Mouse (Mus musculus) midbrain, embryonic 15.5 days (tissue): Measurements from ENCODE around the gene Tmem223. TPM values are rescaled to one million over a fixed set of nuclear protein-coding genes. Genes with fewer than 3 reads are reported as not detected.
A peak's percentile ranks its signal among the peaks of the same experiment; 100 is the strongest.

Experiments used
- ATAC-seq: fragments of 200-750 bp; cut with Nextera tagmentation; replicated peaks from 2 replicates; pipeline ENCODE4 v1.8.0; 2017; ENCODE audit warnings: moderate TSS enrichment
- H3K27ac ChIP-seq: fragments of 300-500 bp; sonication (generic); 2 replicates; pipeline ENCODE4 v1.5.1; 2015; ENCODE audit warnings: mild to moderate bottlenecking, inconsistent platforms
- H3K27me3 ChIP-seq: fragments of 300-500 bp; sonication (generic); replicated peaks from 2 replicates; pipeline ENCODE4 v1.6.1; 2015; ENCODE audit warnings: inconsistent platforms
- H3K36me3 ChIP-seq: fragments of 300-500 bp; sonication (generic); replicated peaks from 2 replicates; pipeline ENCODE4 v1.6.1; 2015; ENCODE audit warnings: inconsistent platforms
- H3K4me1 ChIP-seq: fragments of 300-500 bp; sonication (generic); 2 replicates; pipeline ENCODE4 v1.6.1; 2015; ENCODE audit warnings: inconsistent platforms
- H3K4me2 ChIP-seq: fragments of 300-500 bp; sonication (generic); 2 replicates; pipeline ENCODE4 v1.6.1; 2015; ENCODE audit warnings: inconsistent platforms, mild to moderate bottlenecking, moderate library complexity
- H3K4me3 ChIP-seq: fragments of 300-500 bp; sonication (generic); 2 replicates; pipeline ENCODE4 v1.5.1; 2015; ENCODE audit warnings: mild to moderate bottlenecking, inconsistent platforms
- H3K9ac ChIP-seq: fragments of 300-500 bp; sonication (generic); 2 replicates; pipeline ENCODE4 v1.6.1; 2015; ENCODE audit warnings: mild to moderate bottlenecking, inconsistent platforms
- H3K9me3 ChIP-seq: fragments of 300-500 bp; sonication (generic); 2 replicates; pipeline ENCODE4 v1.6.1; 2016; ENCODE audit warnings: inconsistent platforms
- WGBS: fragments of 180-500 bp; shearing (Covaris S2); methylation state at CpG from one replicate; pipeline ENCODE4 v1.1.7; 2015; ENCODE audit warnings: mixed read lengths; 5-methylcytosine and 5-hydroxymethylcytosine counted together
- microRNA-seq: library from miRNA; unstranded; fragments of <30 nt; microRNA quantifications from one replicate; pipeline ENCODE4, GENCODE M21; 2016
- polyA plus RNA-seq: library from polyadenylated mRNA; unstranded; fragments of >200 nt; fragmentation: Nextera tagmentation; extraction: Ambion mirVana; gene quantifications from 2 replicates; pipeline ENCODE4 v1.2.1, GENCODE M21; 2015

Tmem223 gene
- polyA plus RNA-seq, 1 experiment from 2014 or later, result 212 TPM

DNA sequence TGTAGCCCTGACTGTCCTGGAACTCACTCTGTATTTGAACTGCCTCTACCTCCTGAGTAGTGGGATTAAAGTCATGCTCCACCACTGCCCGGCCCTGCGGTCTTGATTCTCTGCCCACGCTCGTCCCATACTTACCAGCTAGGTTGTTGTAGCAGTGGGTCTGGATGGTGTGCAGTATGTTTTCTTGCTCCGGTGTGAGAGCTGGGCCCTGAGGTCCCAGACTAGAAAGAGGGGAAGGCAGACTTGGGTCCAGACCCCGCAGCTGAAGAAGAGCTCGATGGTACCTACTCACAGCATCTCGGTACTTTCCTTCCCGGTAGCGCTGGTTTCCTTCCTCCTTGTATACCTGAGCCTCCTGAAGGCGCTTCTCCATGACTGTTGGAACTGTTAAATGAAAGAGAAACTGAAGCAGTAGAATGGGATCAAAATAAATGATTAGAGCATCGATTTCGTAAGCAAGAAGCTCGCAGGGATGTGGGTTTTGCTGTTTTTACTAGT, 47.6 kb downstream of the Tmem223 start:
- H3K27me3 ChIP-seq, result no peaks in the 10 kb centered on the region
- no peak for ATAC-seq
- peak overlapping the region; percentile 98 for H3K27ac ChIP-seq
- peak overlapping the region; percentile 43 for H3K9ac ChIP-seq
- peak overlapping the region; percentile 88 for H3K4me2 ChIP-seq
- no peaks in the 10 kb centered on the region for H3K9me3 ChIP-seq
- H3K4me3 ChIP-seq, result peak overlapping the region; percentile 84
- 32% methylated on average over 14 of the region's 14 CpGs for WGBS
- H3K36me3 ChIP-seq, result 0 out of 2 replicates have a peak, but pooled peaks cover 2% of the 10 kb centered on the region
- H3K4me1 ChIP-seq, result peaks cover 57% of the 10 kb centered on the region

DNA sequence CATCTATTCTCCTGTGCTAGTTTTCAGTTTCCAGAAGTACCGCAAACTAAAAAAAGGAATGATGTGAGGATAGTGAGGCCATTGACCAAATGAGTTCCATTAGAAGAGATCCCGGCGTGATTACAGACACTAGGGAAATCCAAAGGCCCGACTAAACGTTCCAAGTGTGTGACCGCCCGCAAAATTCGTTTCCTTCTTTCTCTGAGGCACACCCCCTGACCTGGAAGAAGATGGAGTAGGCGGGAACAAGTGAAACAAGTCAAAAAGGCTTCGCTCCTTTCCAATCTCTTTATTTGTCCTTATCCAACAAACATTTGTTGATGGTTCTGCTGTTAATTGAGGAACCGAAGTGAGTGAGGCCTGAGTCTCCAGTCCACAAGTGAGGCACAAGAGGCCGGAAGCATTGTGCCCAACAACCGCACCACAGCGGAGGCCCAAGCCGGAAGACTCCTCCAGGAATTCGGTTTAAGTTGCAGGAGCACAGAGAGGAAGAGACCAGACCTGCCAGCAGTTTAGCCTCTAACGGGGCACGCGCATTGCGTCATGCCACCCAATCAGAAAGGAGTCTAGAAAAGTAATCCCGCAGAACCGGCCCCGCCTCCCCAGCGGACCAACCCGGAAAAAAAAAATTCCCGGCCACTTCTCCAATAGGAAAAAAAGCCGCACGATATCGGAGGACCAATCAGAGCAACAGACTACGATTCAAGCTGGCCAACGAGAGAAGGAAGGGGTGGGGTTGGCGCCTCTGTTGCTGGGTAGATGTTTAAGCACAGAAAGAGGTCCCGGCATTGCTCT, 48.2 kb downstream of the Tmem223 start, which contains the start of gene Ttc9c:
Ttc9c (minus strand) TSS at position 533 of the 795 bp plus-strand sequence.
- peak within 1 kb of the TSS; percentile 90 for H3K9ac ChIP-seq
- H3K27ac ChIP-seq, result peak within 1 kb of the TSS; percentile 98
- peaks cover 8% of the 10 kb centered on the region; the same call in 1 of the 2 replicates for H3K36me3 ChIP-seq
- peaks cover 60% of the 10 kb centered on the region for H3K4me1 ChIP-seq
- peak within 1 kb of the TSS; percentile 88 for H3K4me2 ChIP-seq
- ATAC-seq, result peak; percentile 94
- under 1% methylated on average over 33 of the region's 33 CpGs for WGBS
- no peaks in the 10 kb centered on the region for H3K27me3 ChIP-seq
- H3K9me3 ChIP-seq, result no peaks in the 10 kb centered on the region
- H3K4me3 ChIP-seq, result peak within 1 kb of the TSS; percentile 84

DNA sequence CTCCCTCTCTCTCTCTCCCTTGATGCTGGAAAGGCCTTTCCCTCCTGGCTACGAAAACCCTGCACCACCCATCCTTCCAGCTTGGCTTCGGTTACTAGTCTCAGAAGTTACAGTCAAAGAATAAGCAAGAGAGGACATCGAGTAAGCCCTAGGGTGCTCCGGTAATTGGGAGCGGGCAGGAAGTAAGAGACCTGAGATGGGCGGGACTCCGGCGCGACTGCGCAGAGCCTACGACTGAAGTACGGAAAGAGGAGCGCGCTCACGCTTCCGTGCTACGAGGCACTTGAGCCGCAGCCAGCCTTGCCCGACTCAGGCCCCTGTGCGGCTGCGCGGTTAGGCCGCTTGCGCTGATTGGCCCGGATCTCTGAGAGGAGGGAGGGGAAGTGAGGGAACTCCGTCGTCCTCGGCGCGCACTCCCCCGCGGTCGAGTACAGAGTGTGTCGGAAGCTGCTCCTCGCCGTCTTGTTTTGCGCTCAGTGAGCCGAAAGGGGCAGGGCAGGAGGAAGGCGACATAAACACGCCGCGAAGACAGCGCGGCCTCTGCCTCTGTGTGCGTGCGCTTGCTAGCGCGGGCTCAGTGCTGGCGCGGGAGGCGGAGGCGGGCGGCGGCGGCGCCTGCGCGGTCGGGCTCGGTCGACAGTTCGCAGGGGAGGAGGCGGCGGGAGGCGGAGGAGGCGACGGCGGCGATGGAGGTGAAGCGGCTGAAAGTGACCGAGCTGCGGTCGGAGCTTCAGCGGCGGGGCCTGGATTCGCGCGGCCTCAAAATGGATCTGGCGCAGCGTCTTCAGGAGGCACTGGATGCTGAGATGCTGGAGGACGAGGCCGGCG, 49.0 kb downstream of the Tmem223 start, which contains the start of gene Hnrnpul2:
Hnrnpul2 (plus strand) TSS at position 415 of the 828 bp plus-strand sequence.
- H3K9ac ChIP-seq, result peak within 1 kb of the TSS; percentile 90
- H3K36me3 ChIP-seq, result peaks cover 16% of the 10 kb centered on the region
- H3K4me1 ChIP-seq, result peaks cover 60% of the 10 kb centered on the region
- WGBS, result under 1% methylated on average over 82 of the region's 83 CpGs
- ATAC-seq, result peak; percentile 96
- H3K27me3 ChIP-seq, result no peaks in the 10 kb centered on the region
- peak within 1 kb of the TSS; percentile 84 for H3K4me3 ChIP-seq
- H3K4me2 ChIP-seq, result peak within 1 kb of the TSS; percentile 88
- H3K27ac ChIP-seq, result peak within 1 kb of the TSS; percentile 98
- no peaks in the 10 kb centered on the region for H3K9me3 ChIP-seq

DNA sequence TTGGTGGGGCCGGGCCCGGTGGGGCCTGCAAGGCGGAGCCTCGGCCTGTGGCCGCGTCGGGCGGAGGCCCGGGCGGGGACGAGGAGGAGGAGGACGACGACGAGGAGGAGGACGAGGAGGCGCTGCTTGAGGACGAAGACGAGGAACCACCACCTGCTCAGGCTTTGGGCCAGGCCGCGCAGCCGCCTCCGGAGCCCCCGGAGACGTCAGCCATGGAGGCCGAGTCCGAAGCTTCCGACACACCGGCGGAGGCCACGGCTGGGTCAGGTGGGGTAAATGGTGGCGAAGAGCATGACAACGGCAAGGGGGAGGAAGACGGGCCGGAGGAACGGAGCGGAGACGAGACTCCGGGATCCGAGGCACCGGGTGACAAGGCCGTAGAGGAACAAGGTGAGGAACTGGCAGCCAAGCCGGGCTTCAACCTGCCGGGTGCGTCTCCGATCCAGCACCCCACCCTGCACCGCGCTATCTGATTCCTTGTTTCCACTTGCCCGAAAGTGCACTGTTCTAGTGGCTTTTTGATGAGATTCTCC, 49.7 kb downstream of the Tmem223 start:
- Histone ChIP-seq H3K4me2 (peak overlapping the region; percentile 88), H3K4me1 (peaks cover 55% of the 10 kb centered on the region), H3K36me3 (peaks cover 21% of the 10 kb centered on the region), H3K27ac (peak overlapping the region; percentile 98), H3K9me3 (no peaks in the 10 kb centered on the region), H3K4me3 (peak overlapping the region; percentile 84), H3K27me3 (no peaks in the 10 kb centered on the region), H3K9ac (peak overlapping the region; percentile 90)
- ATAC-seq, result peak; percentile 34
- under 1% methylated on average over 42 of the region's 48 CpGs for WGBS

DNA sequence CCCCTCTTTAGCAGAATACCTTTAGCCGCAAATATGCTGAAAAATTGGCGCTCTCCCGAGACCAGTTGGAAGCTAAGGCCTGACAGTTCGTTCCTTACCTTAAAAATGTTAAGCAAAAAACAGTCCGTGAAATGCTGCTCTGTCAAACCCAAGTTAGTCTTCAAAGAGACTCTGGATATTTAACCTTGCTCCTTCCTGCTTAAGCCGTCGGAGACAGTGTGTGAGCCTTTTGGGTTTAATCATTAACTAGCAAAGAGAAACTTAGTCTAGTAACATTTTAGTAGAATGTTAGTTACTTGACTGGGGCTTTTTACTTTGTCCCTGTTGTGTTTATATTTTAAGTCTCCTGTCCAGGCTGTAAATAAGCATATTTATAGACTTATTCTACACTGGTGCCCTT, 50.4 kb downstream of the Tmem223 start:
- Histone ChIP-seq H3K36me3 (peaks cover 26% of the 10 kb centered on the region), H3K4me3 (peak overlapping the region; percentile 84), H3K9me3 (no peaks in the 10 kb centered on the region), H3K9ac (peak overlapping the region; percentile 90), H3K4me1 (peaks cover 50% of the 10 kb centered on the region), H3K27me3 (no peaks in the 10 kb centered on the region), H3K27ac (no peak overlapping the region), H3K4me2 (peak overlapping the region; percentile 88)
- 3% methylated on average over 7 of the region's 7 CpGs for WGBS
- ATAC-seq, result no peak

Small RNA genes lying within 50 kb of the gene (microRNA-seq; reads per million reads assigned to microRNA genes)
- gene Mir6992, result not detected

Other genes starting within 250 kb of the Tmem223 start
- gene Slc22a8, start 179.7 kb upstream of the Tmem223 start, polyA plus RNA-seq, result 12.1 and 13.5 TPM in 2 replicates
- 15.3 and 19.7 TPM in 2 replicates for gene Slc22a6, start 153.0 kb upstream of the Tmem223 start, polyA plus RNA-seq
- 0.81 and 0.86 TPM in 2 replicates for gene Chrm1, start 107.2 kb upstream of the Tmem223 start, polyA plus RNA-seq
- 165 and 174 TPM in 2 replicates for gene Slc3a2, start 47.6 kb upstream of the Tmem223 start, polyA plus RNA-seq
- 100.0 and 103 TPM in 2 replicates for gene Wdr74, start 35.2 kb upstream of the Tmem223 start, polyA plus RNA-seq
- 1.5 and 1.7 TPM in 2 replicates for gene 1700092M07Rik, start 30.3 kb upstream of the Tmem223 start, polyA plus RNA-seq
- gene Stx5a, start 29.6 kb upstream of the Tmem223 start, polyA plus RNA-seq, result 121 and 123 TPM in 2 replicates
- 161 and 171 TPM in 2 replicates for gene Nxf1, start 13.9 kb upstream of the Tmem223 start, polyA plus RNA-seq
- 27.1 and 31.8 TPM in 2 replicates for gene Tmem179b, start 3.5 kb downstream of the Tmem223 start, polyA plus RNA-seq
- 32.6 and 34.0 TPM in 2 replicates for gene Taf6l, start 15.4 kb downstream of the Tmem223 start, polyA plus RNA-seq
- 129 and 132 TPM in 2 replicates for gene Polr2g, start 27.6 kb downstream of the Tmem223 start, polyA plus RNA-seq
- gene Zbtb3, start 31.6 kb downstream of the Tmem223 start, polyA plus RNA-seq, result 8.4 and 8.7 TPM in 2 replicates
- 59.8 and 60.4 TPM in 2 replicates for gene Ttc9c, start 48.3 kb downstream of the Tmem223 start, polyA plus RNA-seq
- gene Hnrnpul2, start 49.0 kb downstream of the Tmem223 start, polyA plus RNA-seq, result 6.6 and 6.7 TPM in 2 replicates
- gene AC129217.1, start 58.8 kb downstream of the Tmem223 start, polyA plus RNA-seq, result not detected in 2 replicates
- gene Bscl2, start 66.5 kb downstream of the Tmem223 start, polyA plus RNA-seq, result 100 and 105 TPM in 2 replicates
- 479 and 483 TPM in 2 replicates for gene Gng3, start 68.2 kb downstream of the Tmem223 start, polyA plus RNA-seq
- 1.1 and 1.4 TPM in 2 replicates for gene Lrrn4cl, start 79.8 kb downstream of the Tmem223 start, polyA plus RNA-seq
- gene Ubxn1, start 100.5 kb downstream of the Tmem223 start, polyA plus RNA-seq, result 138 and 142 TPM in 2 replicates
- gene Uqcc3, start 109.9 kb downstream of the Tmem223 start, polyA plus RNA-seq, result 61.4 and 62.7 TPM in 2 replicates
- 36.5 and 37.7 TPM in 2 replicates for gene Lbhd1, start 112.7 kb downstream of the Tmem223 start, polyA plus RNA-seq
- not detected in 2 replicates for gene Gm49403, start 112.9 kb downstream of the Tmem223 start, polyA plus RNA-seq
- gene 1810009A15Rik, start 117.9 kb downstream of the Tmem223 start, polyA plus RNA-seq, result 40.2 and 44.3 TPM in 2 replicates
- gene Gm49416, start 117.9 kb downstream of the Tmem223 start, polyA plus RNA-seq, result not detected in 2 replicates
- gene Ints5, start 122.0 kb downstream of the Tmem223 start, polyA plus RNA-seq, result 36.4 and 38.4 TPM in 2 replicates
- 88.8 and 90.7 TPM in 2 replicates for gene Ganab, start 127.1 kb downstream of the Tmem223 start, polyA plus RNA-seq
- gene B3gat3, start 149.4 kb downstream of the Tmem223 start, polyA plus RNA-seq, result 96.1 and 96.6 TPM in 2 replicates
- gene Rom1, start 158.4 kb downstream of the Tmem223 start, polyA plus RNA-seq, result 1.9 and 2.4 TPM in 2 replicates
- 10.5 and 13.4 TPM in 2 replicates for gene Eml3, start 158.6 kb downstream of the Tmem223 start, polyA plus RNA-seq
- 119 and 121 TPM in 2 replicates for gene Mta2, start 170.9 kb downstream of the Tmem223 start, polyA plus RNA-seq
- 27.5 and 30.5 TPM in 2 replicates for gene Tut1, start 182.9 kb downstream of the Tmem223 start, polyA plus RNA-seq
- gene Eef1g, start 196.0 kb downstream of the Tmem223 start, polyA plus RNA-seq, result 287 and 295 TPM in 2 replicates
- 4.9 and 5.9 TPM in 2 replicates for gene Ahnak, start 218.3 kb downstream of the Tmem223 start, polyA plus RNA-seq